Mouse (Mus musculus) myocyte (in vitro differentiated cells): ENCODE measurements at regions not wholly inside any gene's neighbourhood (a gene's known extent, or its start where the extent isn't known, plus 50 kb on each side); places are given as distances from the start of the nearest gene placed in this dataset.

ENCODE experiments used
- E2F4 ChIP-seq: IDR thresholded peaks from one replicate; pipeline ENCODE4 v1.6.1; 2011; ENCODE audit warnings: mild to moderate bottlenecking, control low read depth, moderate library complexity; ENCODE audit not compliant: insufficient read depth
- MYOD1 ChIP-seq, 3 experiments: IDR thresholded peaks; one replicate each; pipeline ENCODE4 v1.6.1; 2011; ENCODE audit warnings: control low read depth in 2 of 3, low read depth in 2 of 3, mild to moderate bottlenecking in 2 of 3, moderate library complexity in 1 of 3; ENCODE audit not compliant: insufficient read length in 2 of 3, control insufficient read depth in 1 of 3
- POLR2A ChIP-seq: IDR thresholded peaks from one replicate; pipeline ENCODE4 v1.6.1; 2011; ENCODE audit warnings: low read depth, mild to moderate bottlenecking, control low read depth, moderate library complexity; ENCODE audit not compliant: insufficient read length
- POLR2AphosphoS2 ChIP-seq: IDR thresholded peaks from one replicate; pipeline ENCODE4 v1.6.1; 2011; ENCODE audit warnings: low read depth, control low read depth; ENCODE audit not compliant: insufficient read length
- TCF12 ChIP-seq: IDR thresholded peaks from one replicate; pipeline ENCODE4 v1.6.1; 2011; ENCODE audit warnings: mild to moderate bottlenecking, control low read depth; ENCODE audit not compliant: poor library complexity, insufficient read depth, severe bottlenecking
- USF1 ChIP-seq: IDR thresholded peaks from one replicate; pipeline ENCODE4 v1.6.1; 2011; ENCODE audit warnings: low read depth, mild to moderate bottlenecking, control low read depth, moderate library complexity

DNA sequence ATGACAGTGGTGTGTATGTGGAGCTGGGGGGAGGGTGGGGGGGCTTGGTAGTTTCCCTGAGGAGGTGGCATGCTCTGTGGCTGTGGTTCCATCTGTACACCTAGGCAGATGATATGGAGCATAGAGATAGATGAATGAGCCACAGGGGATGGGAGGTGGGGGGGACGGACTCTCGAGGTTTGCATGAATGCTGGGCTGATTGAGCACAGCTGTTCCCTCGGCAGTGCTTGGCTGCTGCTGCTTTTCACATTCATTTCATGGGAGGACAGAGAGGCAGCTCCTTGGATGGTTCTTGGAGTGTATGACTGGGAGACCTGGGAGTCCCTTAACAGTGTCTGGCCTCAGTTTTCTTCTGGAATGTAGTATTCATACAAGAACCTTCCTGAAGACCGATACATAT lies 184.5 kb downstream of the Zfp36l1 start:
- TF ChIP-seq USF1 = no peak
- no peak for TF ChIP-seq POLR2A
- no peak for TF ChIP-seq TCF12
- TF ChIP-seq E2F4 = no peak
- TF ChIP-seq POLR2AphosphoS2 = no peak
- peak in 2 of 3 experiments; percentile 74 to 76 for TF ChIP-seq MYOD1 (IDR thresholded peaks at IDR 0.05; ENCODE audit: control insufficient read depth in 1 of 3, insufficient read length in 2 of 3, low read depth in 2 of 3)
